Mouse (Mus musculus): ENCODE measurements around the gene Fbxw21. TPM values are rescaled to one million over a fixed set of nuclear protein-coding genes. Genes with fewer than 3 reads are reported as not detected.
"Not testable (repeated sequence)": the region's sequence is repeated elsewhere in the genome, so short reads cannot be mapped to it uniquely, and the experiment has no call there.

The Fbxw21 gene
- not detected for total RNA-seq (2021)
- long read RNA-seq, experiment 1, result 0 reads
- long read RNA-seq, experiment 2, result 0 reads

- no peak for DNase-seq
These were observed at the start of gene Fbxw21 for GRCm38 (mm10) chr9:109161941-109162340. Gene Fbxw21, minus strand, starts transcription at chr9:109162041.

GRCm38 (mm10) chr9:109201347-109201746 is 39.5 kb upstream of the Fbxw21 start:
- not testable (repeated sequence) for DNase-seq

- no peak for DNase-seq
These were observed 38.5 kb upstream of the Fbxw21 start for GRCm38 (mm10) chr9:109200349-109200748.

GRCm38 (mm10) chr9:109199353-109199752 is 37.5 kb upstream of the Fbxw21 start:
- DNase-seq, result no peak

- not testable (repeated sequence) for DNase-seq
These were observed 34.0 kb upstream of the Fbxw21 start, which contains the start of gene Fbxw13 for GRCm38 (mm10) chr9:109195875-109196274. Gene Fbxw13, minus strand, starts transcription at chr9:109195975.

- no peak for DNase-seq
These were observed 15.4 kb upstream of the Fbxw21 start for GRCm38 (mm10) chr9:109177208-109177607.

- no peak for DNase-seq
These were observed 14.5 kb upstream of the Fbxw21 start for GRCm38 (mm10) chr9:109176301-109176700.

- no peak for DNase-seq
These were observed 5.5 kb upstream of the Fbxw21 start for GRCm38 (mm10) chr9:109167316-109167715.

- DNase-seq, result not testable (repeated sequence)
These were observed 21.4 kb downstream of the Fbxw21 start for GRCm38 (mm10) chr9:109140414-109140813.

- DNase-seq, result no peak
These were observed 31.8 kb downstream of the Fbxw21 start for GRCm38 (mm10) chr9:109130076-109130475.

GRCm38 (mm10) chr9:109128211-109128610 is 33.6 kb downstream of the Fbxw21 start:
- peak; percentile 72 for DNase-seq

GRCm38 (mm10) chr9:109127076-109127475 is 34.8 kb downstream of the Fbxw21 start:
- no peak for DNase-seq

GRCm38 (mm10) chr9:109125481-109125880 is 36.4 kb downstream of the Fbxw21 start:
- DNase-seq, result no peak

GRCm38 (mm10) chr9:109125043-109125442 is 36.8 kb downstream of the Fbxw21 start:
- no peak for DNase-seq

- DNase-seq, result no peak
These were observed 37.7 kb downstream of the Fbxw21 start for GRCm38 (mm10) chr9:109124164-109124563.

GRCm38 (mm10) chr9:109123266-109123665 is 38.6 kb downstream of the Fbxw21 start:
- no peak for DNase-seq

GRCm38 (mm10) chr9:109122553-109123085 is 39.2 kb downstream of the Fbxw21 start:
- DNase-seq, result no peak

GRCm38 (mm10) chr9:109120956-109121355 is 40.9 kb downstream of the Fbxw21 start:
- DNase-seq, result no peak

GRCm38 (mm10) chr9:109119571-109119970 is 42.3 kb downstream of the Fbxw21 start:
- DNase-seq, result no peak

GRCm38 (mm10) chr9:109118106-109118505 is 43.7 kb downstream of the Fbxw21 start:
- DNase-seq, result no peak

- peak; percentile 71 for DNase-seq
These were observed 45.6 kb downstream of the Fbxw21 start for GRCm38 (mm10) chr9:109116205-109116604.

GRCm38 (mm10) chr9:109114871-109115270 is 47.0 kb downstream of the Fbxw21 start:
- peak; percentile 15 for DNase-seq

GRCm38 (mm10) chr9:109114276-109114675 is 47.6 kb downstream of the Fbxw21 start:
- DNase-seq, result peak; percentile 6

GRCm38 (mm10) chr9:109113331-109113730 is 48.5 kb downstream of the Fbxw21 start:
- peak; percentile 2 for DNase-seq

- DNase-seq, result peak; percentile 3
These were observed 50.2 kb downstream of the Fbxw21 start for GRCm38 (mm10) chr9:109111591-109111990.

Measured in adrenal gland, postnatal 10 days (tissue).